Mouse (Mus musculus) right cerebral cortex, postnatal 36 days (tissue): ENCODE measurements at regions not wholly inside any gene's neighbourhood (a gene's known extent, or its start where the extent isn't known, plus 50 kb on each side); places are given as distances from the start of the nearest gene placed in this dataset.
"Not testable (repeated sequence)": the region's sequence is repeated elsewhere in the genome, so short reads cannot be mapped to it uniquely, and the experiment has no call there.

ENCODE experiments used
- DNase-seq, 2 experiments: peaks; one replicate each; pipeline ENCODE4 v3.0.0; 2022; ENCODE audit warnings: low spot score in 2 of 2, mixed read lengths in 1 of 2

- no peak for DNase-seq
Measured at GRCm38 (mm10) chr11:91524019-91524418, 53.3 kb downstream of the Kif2b start.

GRCm38 (mm10) chr11:91479236-91479635, 98.1 kb downstream of the Kif2b start:
- no peak for DNase-seq

- no peak for DNase-seq
Measured at GRCm38 (mm10) chr11:91463578-91464401, 113.6 kb downstream of the Kif2b start.

GRCm38 (mm10) chr11:91461946-91462345, 115.4 kb downstream of the Kif2b start:
- DNase-seq, result no peak

GRCm38 (mm10) chr11:91442361-91442760, 135.0 kb downstream of the Kif2b start:
- peak; percentile 3 to 59 for DNase-seq

GRCm38 (mm10) chr11:91432195-91432594, 145.2 kb downstream of the Kif2b start:
- DNase-seq, result no peak

- peak; percentile 59 to 63 for DNase-seq
Measured at GRCm38 (mm10) chr11:91426731-91427130, 150.6 kb downstream of the Kif2b start.

GRCm38 (mm10) chr11:91387172-91387571, 190.2 kb downstream of the Kif2b start:
- DNase-seq, result no peak

- no peak for DNase-seq
Measured at GRCm38 (mm10) chr11:91357029-91357428, 220.3 kb downstream of the Kif2b start.

- no peak for DNase-seq
Measured at GRCm38 (mm10) chr11:91342629-91343028, 234.7 kb downstream of the Kif2b start.

- no peak for DNase-seq
Measured at GRCm38 (mm10) chr11:91333056-91333455, 244.3 kb downstream of the Kif2b start.

- no peak for DNase-seq
Measured at GRCm38 (mm10) chr11:91327543-91327942, 249.8 kb downstream of the Kif2b start.

GRCm38 (mm10) chr11:91310212-91310742, 267.1 kb downstream of the Kif2b start:
- no peak for DNase-seq

- DNase-seq, result peak; percentile 17 to 24
Measured at GRCm38 (mm10) chr11:91289194-91290123, 287.9 kb downstream of the Kif2b start.

- DNase-seq, result no peak
Measured at GRCm38 (mm10) chr11:91286376-91286775, 291.0 kb downstream of the Kif2b start.

GRCm38 (mm10) chr11:91262216-91262615, 315.1 kb downstream of the Kif2b start:
- no peak for DNase-seq

GRCm38 (mm10) chr11:91242061-91242460, 335.3 kb downstream of the Kif2b start:
- not testable (repeated sequence) for DNase-seq

GRCm38 (mm10) chr11:91216158-91216557, 361.2 kb downstream of the Kif2b start:
- no peak for DNase-seq

- DNase-seq, result no peak
Measured at GRCm38 (mm10) chr11:91213104-91213503, 364.3 kb downstream of the Kif2b start.

- DNase-seq, result no peak
Measured at GRCm38 (mm10) chr11:91206470-91206869, 370.9 kb downstream of the Kif2b start.

GRCm38 (mm10) chr11:91204416-91204815, 372.9 kb downstream of the Kif2b start:
- no peak for DNase-seq

- DNase-seq, result no peak
Measured at GRCm38 (mm10) chr11:91196841-91197240, 380.5 kb downstream of the Kif2b start.
